Mouse (Mus musculus): ENCODE measurements around the gene Dnaja2. TPM values are rescaled to one million over a fixed set of nuclear protein-coding genes. Genes with fewer than 3 reads are reported as not detected.

Dnaja2 gene
- polyA plus RNA-seq, 1 experiment: 8.5 TPM

- 83% methylated on average over 4 of the region's 4 CpGs for WGBS
- TF ChIP-seq CTCF (IDR thresholded peaks at IDR 0.05; ENCODE audit: extremely low read depth, insufficient read depth, insufficient read length, insufficient replicate concordance): no peak
- TF ChIP-seq POLR2A (IDR thresholded peaks at IDR 0.05; ENCODE audit: low read depth, low read length): no peak
- no peak for DNase-seq (ENCODE audit: low read depth in 1 of 2, low spot score in 2 of 2)
- Histone ChIP-seq H3K27ac (ENCODE audit: insufficient read depth, low read length) (no peak overlapping the region), H3K36me3 (ENCODE audit: control insufficient read depth, insufficient read depth, low read length) (no peaks in the 10 kb centered on the region), H3K4me1 (ENCODE audit: control insufficient read depth, insufficient read depth, insufficient read length) (no peaks in the 10 kb centered on the region), H3K27me3 (ENCODE audit: control insufficient read depth, insufficient read depth, low read length) (no peaks in the 10 kb centered on the region), H3K4me3 (ENCODE audit: extremely low read depth, insufficient read depth, insufficient read length) (no peak overlapping the region)
Observed at GRCm38 (mm10) chr8:85508661-85509060, 46.5 kb downstream of the Dnaja2 start.

GRCm38 (mm10) chr8:85506620-85507019 is 48.5 kb downstream of the Dnaja2 start:
- Histone ChIP-seq H3K36me3 (ENCODE audit: control insufficient read depth, insufficient read depth, low read length) (no peaks in the 10 kb centered on the region), H3K27ac (ENCODE audit: insufficient read depth, low read length) (no peak overlapping the region)
- DNase-seq (ENCODE audit: low read depth in 1 of 2, low spot score in 2 of 2): no peak

GRCm38 (mm10) chr8:85504704-85505103 is 50.4 kb downstream of the Dnaja2 start:
- no peaks in the 10 kb centered on the region for H3K36me3 ChIP-seq (ENCODE audit: control insufficient read depth, insufficient read depth, low read length)
- no peaks in the 10 kb centered on the region for H3K27me3 ChIP-seq (ENCODE audit: control insufficient read depth, insufficient read depth, low read length)
- no peaks in the 10 kb centered on the region for H3K4me1 ChIP-seq (ENCODE audit: control insufficient read depth, insufficient read depth, insufficient read length)
- no peak overlapping the region for H3K4me3 ChIP-seq (ENCODE audit: extremely low read depth, insufficient read depth, insufficient read length)
- TF ChIP-seq CTCF (IDR thresholded peaks at IDR 0.05; ENCODE audit: extremely low read depth, insufficient read depth, insufficient read length, insufficient replicate concordance) (no peak), POLR2A (IDR thresholded peaks at IDR 0.05; ENCODE audit: low read depth, low read length) (no peak)
- no peak overlapping the region for H3K27ac ChIP-seq (ENCODE audit: insufficient read depth, low read length)
- no peak for DNase-seq (ENCODE audit: low read depth in 1 of 2, low spot score in 2 of 2)
- WGBS: 80% methylated on average over 6 of the region's 6 CpGs

More at GRCm38 (mm10) chr8:85506620-85507019, 48.5 kb downstream of the Dnaja2 start:
- H3K4me3 ChIP-seq (ENCODE audit: extremely low read depth, insufficient read depth, insufficient read length): no peak overlapping the region
- 85% methylated on average over 4 of the region's 4 CpGs for WGBS
- TF ChIP-seq POLR2A (IDR thresholded peaks at IDR 0.05; ENCODE audit: low read depth, low read length) (no peak), CTCF (IDR thresholded peaks at IDR 0.05; ENCODE audit: extremely low read depth, insufficient read depth, insufficient read length, insufficient replicate concordance) (no peak)
- no peaks in the 10 kb centered on the region for H3K4me1 ChIP-seq (ENCODE audit: control insufficient read depth, insufficient read depth, insufficient read length)
- no peaks in the 10 kb centered on the region for H3K27me3 ChIP-seq (ENCODE audit: control insufficient read depth, insufficient read depth, low read length)

- H3K36me3 ChIP-seq (ENCODE audit: control insufficient read depth, insufficient read depth, low read length): no peaks in the 10 kb centered on the region
- no peak for DNase-seq (ENCODE audit: low read depth in 1 of 2, low spot score in 2 of 2)
- no peaks in the 10 kb centered on the region for H3K27me3 ChIP-seq (ENCODE audit: control insufficient read depth, insufficient read depth, low read length)
- no peak for TF ChIP-seq POLR2A (IDR thresholded peaks at IDR 0.05; ENCODE audit: low read depth, low read length)
- TF ChIP-seq CTCF (IDR thresholded peaks at IDR 0.05; ENCODE audit: extremely low read depth, insufficient read depth, insufficient read length, insufficient replicate concordance): no peak
- H3K4me3 ChIP-seq (ENCODE audit: extremely low read depth, insufficient read depth, insufficient read length): no peak overlapping the region
- H3K27ac ChIP-seq (ENCODE audit: insufficient read depth, low read length): no peak overlapping the region
- H3K4me1 ChIP-seq (ENCODE audit: control insufficient read depth, insufficient read depth, insufficient read length): no peaks in the 10 kb centered on the region
- 91% methylated on average over 3 of the region's 3 CpGs for WGBS
Observed at GRCm38 (mm10) chr8:85503065-85503464, 52.1 kb downstream of the Dnaja2 start.

- Histone ChIP-seq H3K36me3 (ENCODE audit: control insufficient read depth, insufficient read depth, low read length) (no peaks in the 10 kb centered on the region), H3K4me3 (ENCODE audit: extremely low read depth, insufficient read depth, insufficient read length) (no peak overlapping the region), H3K27ac (ENCODE audit: insufficient read depth, low read length) (no peak overlapping the region), H3K4me1 (ENCODE audit: control insufficient read depth, insufficient read depth, insufficient read length) (no peaks in the 10 kb centered on the region), H3K27me3 (ENCODE audit: control insufficient read depth, insufficient read depth, low read length) (no peaks in the 10 kb centered on the region)
- WGBS: 41% methylated on average over 2 of the region's 2 CpGs
- TF ChIP-seq CTCF (IDR thresholded peaks at IDR 0.05; ENCODE audit: extremely low read depth, insufficient read depth, insufficient read length, insufficient replicate concordance): no peak
- no peak for TF ChIP-seq POLR2A (IDR thresholded peaks at IDR 0.05; ENCODE audit: low read depth, low read length)
- DNase-seq (ENCODE audit: low read depth in 1 of 2, low spot score in 2 of 2): no peak
Observed at GRCm38 (mm10) chr8:85502381-85502780, 52.8 kb downstream of the Dnaja2 start.

- no peaks in the 10 kb centered on the region for H3K36me3 ChIP-seq (ENCODE audit: control insufficient read depth, insufficient read depth, low read length)
- TF ChIP-seq POLR2A (IDR thresholded peaks at IDR 0.05; ENCODE audit: low read depth, low read length) (no peak), CTCF (IDR thresholded peaks at IDR 0.05; ENCODE audit: extremely low read depth, insufficient read depth, insufficient read length, insufficient replicate concordance) (no peak)
- H3K4me1 ChIP-seq (ENCODE audit: control insufficient read depth, insufficient read depth, insufficient read length): no peaks in the 10 kb centered on the region
- H3K4me3 ChIP-seq (ENCODE audit: extremely low read depth, insufficient read depth, insufficient read length): no peak overlapping the region
- no peaks in the 10 kb centered on the region for H3K27me3 ChIP-seq (ENCODE audit: control insufficient read depth, insufficient read depth, low read length)
- no peak for DNase-seq (ENCODE audit: low read depth in 1 of 2, low spot score in 2 of 2)
- 91% methylated on average over 11 of the region's 11 CpGs for WGBS
- H3K27ac ChIP-seq (ENCODE audit: insufficient read depth, low read length): no peak overlapping the region
Observed at GRCm38 (mm10) chr8:85500955-85501685, 54.0 kb downstream of the Dnaja2 start.

- H3K4me1 ChIP-seq (ENCODE audit: control insufficient read depth, insufficient read depth, insufficient read length): no peaks in the 10 kb centered on the region
Observed at GRCm38 (mm10) chr8:85500460-85500859, 54.7 kb downstream of the Dnaja2 start.

More at GRCm38 (mm10) chr8:85500460-85500859, 54.7 kb downstream of the Dnaja2 start:
- DNase-seq (ENCODE audit: low read depth in 1 of 2, low spot score in 2 of 2): no peak
- TF ChIP-seq POLR2A (IDR thresholded peaks at IDR 0.05; ENCODE audit: low read depth, low read length) (no peak), CTCF (IDR thresholded peaks at IDR 0.05; ENCODE audit: extremely low read depth, insufficient read depth, insufficient read length, insufficient replicate concordance) (no peak)
- Histone ChIP-seq H3K27me3 (ENCODE audit: control insufficient read depth, insufficient read depth, low read length) (no peaks in the 10 kb centered on the region), H3K27ac (ENCODE audit: insufficient read depth, low read length) (no peak overlapping the region), H3K4me3 (ENCODE audit: extremely low read depth, insufficient read depth, insufficient read length) (no peak overlapping the region), H3K36me3 (ENCODE audit: control insufficient read depth, insufficient read depth, low read length) (no peaks in the 10 kb centered on the region)
- 90% methylated on average over 10 of the region's 10 CpGs for WGBS

All from spleen, adult 2 months (tissue).